ENCODE assay signal across 13 mouse cellular contexts in the genomic region with DNA sequence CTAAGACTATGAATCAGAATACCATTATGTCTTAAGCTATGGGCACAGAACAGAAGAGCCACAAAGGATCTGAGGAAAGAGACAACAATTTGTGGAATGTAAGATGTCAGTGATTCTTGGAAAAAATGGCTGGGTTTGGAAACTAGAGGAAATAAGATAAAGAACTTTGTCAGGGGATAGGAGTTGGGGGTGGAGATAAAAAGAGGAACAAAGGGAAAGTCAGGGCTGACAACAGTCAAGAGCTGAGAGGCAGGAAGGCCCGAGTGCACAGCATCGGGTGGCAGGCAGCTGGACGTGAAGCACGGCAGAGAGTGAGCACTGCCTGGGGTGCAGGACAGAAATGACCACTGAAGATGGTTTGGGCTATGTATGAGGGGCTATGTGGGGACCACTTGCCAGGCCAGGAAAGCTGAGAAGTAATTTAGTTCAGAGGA. TPM values are rescaled to one million over a fixed set of nuclear protein-coding genes. Genes with fewer than 3 reads are reported as not detected.
DNase-seq lines count a peak whose midpoint lies in the region; ATAC-seq lines count a peak whose summit lies in the region.
"Had no signal": no experiment of that assay in that cellular context is flagged by ENCODE, and none has a peak within 500 bp of the region (broad histone marks: within the 10 kb centered on the region; RNA-seq: fewer than 3 reads in every experiment).

No protein-coding gene starts in this region.

- H3K9ac ChIP-seq in hindbrain, embryonic 12.5 days, result no peak overlapping the region
- H3K9ac ChIP-seq: forebrain, embryonic 12.5 days had no signal

- no peak overlapping the region for H3K4me2 ChIP-seq in hindbrain, embryonic 12.5 days (replicated peaks)
- H3K4me2 ChIP-seq: forebrain, embryonic 12.5 days had no signal

- no peak for ATAC-seq in hindbrain, embryonic 12.5 days (ENCODE audit: low FRiP score)
- ATAC-seq in granulocyte monocyte progenitor cell, adult 5-6 weeks (replicated peaks; ENCODE audit: poor library complexity, severe bottlenecking), result peak; percentile 85
- ATAC-seq in neutrophil, adult 5-6 weeks (ENCODE audit: extremely low read depth, insufficient number of reproducible peaks, low FRiP score, poor library complexity, severe bottlenecking), result peak; percentile 64; the same call in 1 of the 2 replicates

- DNase-seq in hindbrain, embryonic 10.5 days (ENCODE audit: low spot score), result no peak
- DNase-seq in R1 (ENCODE audit: low read depth, low spot score) (peak; percentile 5), adipocyte (ENCODE audit: low spot score) (no peak)
- no peak for DNase-seq in left cerebral cortex, adult 18-20 months (ENCODE audit: low spot score in 2 of 2)
- DNase-seq: adrenal gland, postnatal 14 days; cerebellum, postnatal 14 days; lung, postnatal 10 days; retina, postnatal 1 day had no signal

- peaks cover 75% of the 10 kb centered on the region for H3K36me3 ChIP-seq in hindbrain, embryonic 10.5 days
- peaks cover 62% of the 10 kb centered on the region for H3K36me3 ChIP-seq in hindbrain, embryonic 12.5 days

- 35% methylated on average over 4 of the region's 4 CpGs for WGBS in hindbrain, embryonic 10.5 days
- WGBS in hindbrain, embryonic 12.5 days, result 40% methylated on average over 4 of the region's 4 CpGs

- peak overlapping the region; percentile 50; the same call in 1 of the 2 replicates for H3K27ac ChIP-seq in hindbrain, embryonic 10.5 days
- no peak overlapping the region for H3K27ac ChIP-seq in hindbrain, embryonic 12.5 days
- H3K27ac ChIP-seq: forebrain, embryonic 12.5 days had no signal

- H3K9me3 ChIP-seq in hindbrain, embryonic 10.5 days, result no peaks in the 10 kb centered on the region
- no peaks in the 10 kb centered on the region for H3K9me3 ChIP-seq in hindbrain, embryonic 12.5 days (replicated peaks)
- H3K9me3 ChIP-seq: forebrain, embryonic 12.5 days had no signal

- H3K4me1 ChIP-seq in hindbrain, embryonic 10.5 days (replicated peaks), result peaks cover 9% of the 10 kb centered on the region; the same call in 1 of the 2 replicates
- H3K4me1 ChIP-seq in hindbrain, embryonic 12.5 days, result no peaks in the 10 kb centered on the region
- H3K4me1 ChIP-seq: forebrain, embryonic 12.5 days had no signal

- no peak overlapping the region for H3K4me3 ChIP-seq in hindbrain, embryonic 10.5 days
- no peak overlapping the region for H3K4me3 ChIP-seq in hindbrain, embryonic 12.5 days
- H3K4me3 ChIP-seq: forebrain, embryonic 12.5 days; myocyte had no signal

- no peaks in the 10 kb centered on the region for H3K27me3 ChIP-seq in hindbrain, embryonic 10.5 days (ENCODE audit: insufficient read depth, poor library complexity, severe bottlenecking)
- no peaks in the 10 kb centered on the region for H3K27me3 ChIP-seq in hindbrain, embryonic 12.5 days
- H3K27me3 ChIP-seq: forebrain, embryonic 12.5 days had no signal

RNA-seq across cellular contexts. Expression of a gene that starts 48.3 kb away (rescaled TPM):
- 27.5 and 30.2 TPM in 2 replicates for polyA plus RNA-seq in hindbrain, embryonic 10.5 days (2016; fragmentation: Nextera tagmentation; extraction: Ambion mirVana)
- 35.9 and 37.2 TPM in 2 replicates for polyA plus RNA-seq in hindbrain, embryonic 12.5 days (2016; fragmentation: Nextera tagmentation; extraction: Ambion mirVana)
- 13.9 and 27.2 TPM in 2 replicates for total RNA-seq in granulocyte monocyte progenitor cell, adult 5-6 weeks (2014; fragmentation: Nextera tagmentation)
- total RNA-seq in granulocyte monocyte progenitor cell, adult 5-6 weeks (2017), result 10.6 and 10.7 TPM in 2 replicates
- 24.6 and 27.8 TPM in 2 replicates for total RNA-seq in neutrophil, adult 5-6 weeks (2017)
- 10 to 100 TPM; 19.1 to 21.6 TPM for total RNA-seq in left cerebral cortex, adult 18-20 months (2021)
